Mouse (Mus musculus) stomach, postnatal 0 days (tissue): ENCODE data around the gene Tysnd1.

ENCODE experiments used
- CTCF ChIP-seq: IDR thresholded peaks from 2 replicates; pipeline ENCODE4 v1.5.1; 2016; ENCODE audit warnings: antibody characterized with exemption, low read depth, mild to moderate bottlenecking, moderate library complexity
- EP300 ChIP-seq: optimal IDR thresholded peaks from 2 replicates; pipeline ENCODE3; 2016; ENCODE audit warnings: antibody characterized with exemption

DNA sequence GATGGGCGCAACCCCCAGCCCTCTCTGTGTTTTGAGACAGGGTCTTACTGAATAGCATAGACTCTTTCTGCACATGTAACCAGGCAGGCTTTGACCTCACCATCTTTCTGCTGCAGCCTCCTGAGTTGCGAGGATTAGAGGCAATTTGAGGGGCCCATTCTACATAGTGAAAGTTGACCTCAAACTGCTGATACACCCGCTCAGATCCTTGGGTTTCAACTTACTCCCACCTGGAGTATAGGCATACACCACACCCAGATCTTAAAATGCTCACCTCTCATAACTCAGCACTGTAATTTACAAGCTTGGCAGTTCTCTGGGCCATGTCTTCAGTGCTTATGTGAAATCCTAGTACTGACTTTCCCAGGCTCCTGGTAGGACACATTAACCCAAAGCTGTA, 40.1 kb upstream of the Tysnd1 start:
- TF ChIP-seq CTCF = no peak
- no peak for TF ChIP-seq EP300
